Mouse (Mus musculus) retina, postnatal 1 day (tissue): ENCODE results near the gene Bbs9.
A peak's percentile ranks its signal among the peaks of the same experiment; 100 is the strongest.

Experiments
- DNase-seq: peaks from one replicate; pipeline ENCODE4 v3.0.0-alpha.2; 2012

The Bbs9 gene

GRCm38 (mm10) chr9:22698501-22698900, 223.0 kb downstream of the Bbs9 start:
- peak; percentile 6 for DNase-seq

- DNase-seq, result no peak
Measured at GRCm38 (mm10) chr9:22702065-22702611, 226.6 kb downstream of the Bbs9 start.

- no peak for DNase-seq
Measured at GRCm38 (mm10) chr9:22702812-22703367, 227.4 kb downstream of the Bbs9 start.

GRCm38 (mm10) chr9:22703541-22703940, 228.0 kb downstream of the Bbs9 start:
- no peak for DNase-seq

- DNase-seq, result peak; percentile 66
Measured at GRCm38 (mm10) chr9:22707166-22707913, 231.8 kb downstream of the Bbs9 start.

GRCm38 (mm10) chr9:22708970-22709726, 233.6 kb downstream of the Bbs9 start:
- peak; percentile 76 for DNase-seq

- DNase-seq, result peak; percentile 17
Measured at GRCm38 (mm10) chr9:22710032-22710431, 234.5 kb downstream of the Bbs9 start.

- DNase-seq, result no peak
Measured at GRCm38 (mm10) chr9:22711339-22711738, 235.8 kb downstream of the Bbs9 start.

- peak; percentile 31 for DNase-seq
Measured at GRCm38 (mm10) chr9:22712743-22713142, 237.2 kb downstream of the Bbs9 start.

- peak; percentile 56 for DNase-seq
Measured at GRCm38 (mm10) chr9:22713286-22713685, 237.8 kb downstream of the Bbs9 start.

- DNase-seq, result no peak
Measured at GRCm38 (mm10) chr9:22717583-22717982, 242.1 kb downstream of the Bbs9 start.

- peak; percentile 41 for DNase-seq
Measured at GRCm38 (mm10) chr9:22718174-22718823, 242.8 kb downstream of the Bbs9 start.

GRCm38 (mm10) chr9:22732646-22733045, 257.1 kb downstream of the Bbs9 start:
- DNase-seq, result no peak

GRCm38 (mm10) chr9:22734954-22735353, 259.4 kb downstream of the Bbs9 start:
- no peak for DNase-seq

- no peak for DNase-seq
Measured at GRCm38 (mm10) chr9:22735385-22735784, 259.9 kb downstream of the Bbs9 start.

- no peak for DNase-seq
Measured at GRCm38 (mm10) chr9:22737893-22738292, 262.4 kb downstream of the Bbs9 start.

- no peak for DNase-seq
Measured at GRCm38 (mm10) chr9:22738861-22739260, 263.3 kb downstream of the Bbs9 start.

- no peak for DNase-seq
Measured at GRCm38 (mm10) chr9:22741967-22742366, 266.5 kb downstream of the Bbs9 start.

- no peak for DNase-seq
Measured at GRCm38 (mm10) chr9:22748617-22749016, 273.1 kb downstream of the Bbs9 start.

- no peak for DNase-seq
Measured at GRCm38 (mm10) chr9:22750779-22751545, 275.4 kb downstream of the Bbs9 start.

GRCm38 (mm10) chr9:22751546-22751929, 276.0 kb downstream of the Bbs9 start:
- no peak for DNase-seq

- DNase-seq, result no peak
Measured at GRCm38 (mm10) chr9:22754081-22754672, 278.7 kb downstream of the Bbs9 start.
